Mouse (Mus musculus) liver, embryonic 14.5 days (tissue): ENCODE measurements at regions not wholly inside any gene's neighbourhood (a gene's known extent, or its start where the extent isn't known, plus 50 kb on each side); places are given as distances from the start of the nearest gene placed in this dataset.

ENCODE experiments used
- CTCF ChIP-seq: IDR thresholded peaks from 2 replicates; pipeline ENCODE4 v1.5.1; 2016; ENCODE audit warnings: antibody characterized with exemption, low read depth, control low read depth
- EP300 ChIP-seq: IDR thresholded peaks from 2 replicates; pipeline ENCODE4 v1.6.1; 2016; ENCODE audit warnings: antibody characterized with exemption, low read depth

GRCm38 (mm10) chr13:54888021-54888420 is 61.2 kb upstream of the Unc5a start:
- TF ChIP-seq CTCF (no peak), EP300 (no peak)
